Mouse (Mus musculus) layer of hippocampus, adult 9-10 months (tissue): Measurements from ENCODE around the gene Tns1.
A peak's percentile ranks its signal among the peaks of the same experiment; 100 is the strongest.

Experiments
- DNase-seq: peaks from one replicate; pipeline ENCODE4 v3.0.0; 2022; ENCODE audit warnings: low spot score

The Tns1 gene

GRCm38 (mm10) chr1:74012706-74013105 lies 111.5 kb downstream of the Tns1 start:
- DNase-seq = no peak

GRCm38 (mm10) chr1:74009495-74009894 lies 114.8 kb downstream of the Tns1 start:
- no peak for DNase-seq

GRCm38 (mm10) chr1:74008966-74009365 lies 115.3 kb downstream of the Tns1 start:
- DNase-seq = no peak

DNA sequence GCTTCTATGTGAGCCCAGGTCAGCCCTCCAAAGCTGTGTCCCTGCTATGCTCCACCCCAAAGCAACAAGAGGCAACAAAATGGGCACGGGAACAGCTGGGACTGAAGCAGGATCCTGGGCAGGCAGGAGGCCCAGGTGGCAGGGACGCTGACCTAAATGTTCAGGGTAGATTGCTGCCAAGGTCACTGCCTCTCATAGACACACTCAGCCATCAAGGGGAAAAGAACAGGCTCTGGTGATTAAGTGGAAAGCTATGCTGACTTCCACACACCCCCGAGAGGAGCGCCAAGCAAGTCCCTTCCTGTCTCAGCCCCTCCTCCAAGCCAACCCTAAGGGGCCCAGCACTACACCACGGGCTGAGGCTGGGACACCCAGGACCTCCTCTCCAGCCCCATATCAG lies 115.8 kb downstream of the Tns1 start:
- DNase-seq = no peak

- no peak for DNase-seq
Observed at GRCm38 (mm10) chr1:74007398-74008050, 116.7 kb downstream of the Tns1 start.

GRCm38 (mm10) chr1:74005020-74005419 lies 119.2 kb downstream of the Tns1 start:
- no peak for DNase-seq

- DNase-seq = no peak
Observed at GRCm38 (mm10) chr1:74003723-74004122, 120.5 kb downstream of the Tns1 start.

DNA sequence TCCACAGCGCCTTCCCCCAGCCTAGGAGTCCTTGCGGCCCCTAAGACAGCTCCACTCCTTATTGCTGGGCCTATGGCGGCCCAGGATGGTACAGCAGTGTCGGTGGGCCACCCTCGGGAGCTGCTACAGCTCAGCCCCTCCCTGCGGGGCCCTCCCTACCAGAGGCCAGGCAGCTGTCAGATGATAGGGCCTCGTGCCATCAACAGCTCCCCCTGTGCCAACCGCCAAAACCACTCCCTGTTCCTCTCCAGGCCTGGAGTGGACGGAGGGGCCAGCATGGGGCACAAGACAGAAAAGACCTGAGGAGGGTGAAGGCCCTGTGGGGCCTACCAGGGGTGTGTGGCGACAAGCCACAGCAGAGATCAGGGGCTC lies 122.8 kb downstream of the Tns1 start:
- no peak for DNase-seq

GRCm38 (mm10) chr1:74000810-74001448 lies 123.3 kb downstream of the Tns1 start:
- no peak for DNase-seq

- DNase-seq = no peak
Observed at GRCm38 (mm10) chr1:74000191-74000651, 124.0 kb downstream of the Tns1 start.

GRCm38 (mm10) chr1:73999533-73999932 lies 124.7 kb downstream of the Tns1 start:
- DNase-seq = no peak

DNA sequence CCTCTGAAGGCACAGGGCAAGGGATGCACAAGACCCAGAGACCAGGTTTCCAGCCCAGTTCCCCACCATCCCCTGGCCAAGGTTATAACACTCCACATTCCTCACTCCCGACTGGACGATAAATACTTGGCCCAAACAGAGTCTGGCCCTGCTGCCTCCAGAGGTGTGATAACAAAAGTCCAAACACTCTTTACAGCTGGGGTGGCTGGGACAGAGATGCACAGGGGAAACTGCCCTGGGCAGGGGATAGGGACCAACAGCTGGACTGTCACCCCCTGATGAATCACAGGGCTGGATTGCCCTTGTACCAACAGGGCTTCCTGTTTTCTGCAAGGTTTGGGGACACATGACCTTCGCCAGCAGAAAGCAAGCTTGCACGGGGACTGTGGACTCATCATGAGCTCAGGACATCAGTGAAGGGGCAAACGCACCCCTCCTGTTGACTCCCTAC lies 125.3 kb downstream of the Tns1 start:
- no peak for DNase-seq

GRCm38 (mm10) chr1:73998131-73998865 lies 126.0 kb downstream of the Tns1 start:
- DNase-seq = no peak

DNA sequence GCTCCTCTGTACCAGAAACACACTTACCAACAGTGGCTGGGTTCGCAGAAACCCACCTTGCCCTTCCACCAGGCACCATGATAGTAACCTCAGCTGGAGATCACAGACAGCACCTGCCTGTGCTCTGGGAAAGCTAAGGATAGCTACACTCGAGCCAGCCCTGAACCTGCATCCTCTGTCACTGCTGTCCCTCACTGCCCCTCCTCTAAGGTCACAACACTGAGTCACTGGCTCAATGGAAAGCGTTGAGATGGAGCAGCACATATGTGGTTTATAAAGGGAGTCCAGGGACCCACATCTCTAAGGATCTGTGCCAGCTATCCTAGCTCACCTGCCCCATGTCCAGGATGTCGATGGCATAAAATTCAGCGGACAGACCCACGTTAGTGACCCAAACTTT lies 126.9 kb downstream of the Tns1 start:
- no peak for DNase-seq

GRCm38 (mm10) chr1:73996650-73997049 lies 127.6 kb downstream of the Tns1 start:
- no peak for DNase-seq

GRCm38 (mm10) chr1:73996209-73996608 lies 128.0 kb downstream of the Tns1 start:
- DNase-seq = no peak

DNA sequence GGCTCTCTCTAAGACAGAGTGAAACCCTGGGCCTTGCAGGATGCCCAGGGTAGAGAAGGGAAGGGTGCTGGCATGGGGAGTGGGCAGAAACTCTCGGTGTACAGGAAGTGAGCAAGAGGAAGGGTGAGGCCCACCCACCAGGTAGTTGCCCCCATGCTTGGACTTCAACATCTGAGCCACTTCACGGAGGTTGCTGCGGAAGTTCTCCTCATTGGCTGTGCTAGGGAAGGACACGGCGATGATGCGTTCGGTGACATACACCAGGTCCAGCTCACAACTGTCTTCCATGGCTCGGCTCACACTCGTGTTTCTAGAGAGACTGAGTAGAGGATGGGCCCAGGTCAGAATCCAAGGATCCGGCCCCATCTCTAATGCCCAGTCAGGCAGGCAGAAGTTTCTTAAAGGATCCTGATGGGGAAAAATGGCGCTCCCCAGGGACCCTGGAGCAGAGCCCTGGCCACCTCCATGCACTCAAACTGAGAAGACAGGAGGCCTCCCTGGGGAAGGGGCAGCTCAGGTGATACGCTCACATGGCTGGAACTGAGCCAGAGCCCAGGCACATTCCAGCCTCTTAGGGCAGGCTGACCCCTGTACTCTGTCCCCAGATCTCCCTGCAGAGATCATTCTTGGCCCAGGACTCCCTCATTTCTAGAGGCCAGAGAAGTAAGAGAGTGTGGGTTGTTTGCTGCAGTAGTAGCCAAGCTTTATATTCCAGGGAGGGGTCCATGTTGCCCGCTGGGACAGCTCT lies 129.0 kb downstream of the Tns1 start:
- no peak for DNase-seq

- no peak for DNase-seq
Observed at GRCm38 (mm10) chr1:73993901-73994426, 130.3 kb downstream of the Tns1 start.

- no peak for DNase-seq
Observed at GRCm38 (mm10) chr1:73993279-73993678, 131.0 kb downstream of the Tns1 start.

DNA sequence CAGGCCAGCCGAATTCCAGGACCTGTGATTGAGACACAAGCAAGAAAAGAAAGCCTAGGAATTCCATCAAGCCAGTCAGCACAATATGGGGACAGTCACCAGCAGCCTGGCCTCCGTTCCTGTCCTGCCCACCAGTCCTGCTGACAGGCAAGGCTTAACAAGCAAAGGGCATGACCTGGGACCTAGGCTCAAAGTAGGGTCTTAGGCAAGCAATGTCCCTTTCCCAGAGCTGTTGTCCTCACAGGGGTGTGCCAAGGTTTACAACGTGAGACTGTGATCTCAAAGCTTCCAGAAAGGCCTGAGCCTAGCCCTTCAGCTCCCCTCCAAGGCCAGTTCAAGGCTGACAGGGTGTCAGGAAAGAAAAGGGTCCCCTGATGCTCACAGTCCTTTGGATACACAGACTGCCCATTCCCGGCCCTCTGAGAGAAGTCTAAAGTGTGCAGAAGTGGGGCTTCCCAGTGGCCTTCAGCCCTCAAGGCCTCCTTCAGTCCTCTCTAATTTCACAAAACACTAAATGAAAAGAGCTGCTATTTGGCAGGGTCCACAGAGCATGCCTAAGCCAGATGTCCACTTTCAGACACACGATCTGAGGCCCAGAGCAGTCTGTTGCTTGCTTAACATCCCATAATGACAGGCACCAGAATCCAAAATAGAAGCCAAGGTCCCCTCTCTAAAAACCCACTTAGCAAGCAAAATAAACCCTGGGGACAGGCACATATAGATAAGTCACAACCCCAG lies 131.9 kb downstream of the Tns1 start:
- DNase-seq = no peak

DNA sequence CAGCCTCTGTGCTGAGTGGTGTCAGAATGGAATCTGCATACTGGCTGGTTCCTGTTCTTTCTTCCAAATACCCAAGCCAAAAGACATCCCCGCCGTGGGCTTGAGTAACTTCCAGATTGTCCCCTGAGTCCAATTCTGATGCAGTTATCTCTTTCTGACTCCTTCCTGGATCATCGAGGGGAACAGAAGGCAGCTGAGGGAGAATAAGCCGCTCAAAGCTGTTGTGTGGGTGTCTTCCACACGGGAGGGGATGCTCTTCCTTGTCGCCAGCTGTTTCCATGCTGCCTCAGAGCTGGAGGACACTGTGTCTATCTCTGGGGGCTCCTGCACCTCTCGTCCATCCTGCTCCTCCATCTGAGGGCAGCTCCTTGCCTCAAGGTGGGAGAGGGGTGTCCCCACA lies 133.0 kb downstream of the Tns1 start:
- peak; percentile 35 for DNase-seq
